Mouse (Mus musculus) embryonic facial prominence, embryonic 15.5 days (tissue): ENCODE results near the gene Cacna1c. TPM values are rescaled to one million over a fixed set of nuclear protein-coding genes. Genes with fewer than 3 reads are reported as not detected.

Source experiments
- ATAC-seq: fragments of 200-750 bp; cut with Nextera tagmentation; 2 replicates; pipeline ENCODE4 v1.8.0; 2017; ENCODE audit warnings: low read depth, moderate TSS enrichment; ENCODE audit not compliant: insufficient number of reproducible peaks, low FRiP score, low TSS enrichment
- H3K27ac ChIP-seq: fragments of 300-500 bp; sonication (generic); replicated peaks from 2 replicates; pipeline ENCODE4 v1.5.1; 2015; ENCODE audit warnings: mild to moderate bottlenecking, inconsistent platforms
- H3K27me3 ChIP-seq: fragments of 300-500 bp; sonication (generic); 2 replicates; pipeline ENCODE4 v1.6.1; 2015; ENCODE audit warnings: inconsistent platforms
- H3K36me3 ChIP-seq: fragments of 300-500 bp; sonication (generic); 2 replicates; pipeline ENCODE4 v1.6.1; 2015; ENCODE audit warnings: mild to moderate bottlenecking, inconsistent platforms
- H3K4me1 ChIP-seq: fragments of 300-500 bp; sonication (generic); 2 replicates; pipeline ENCODE4 v1.6.1; 2015; ENCODE audit warnings: inconsistent platforms
- H3K4me2 ChIP-seq: fragments of 300-500 bp; sonication (generic); replicated peaks from 2 replicates; pipeline ENCODE4 v1.6.1; 2015; ENCODE audit warnings: mild to moderate bottlenecking, inconsistent platforms
- H3K4me3 ChIP-seq: fragments of 300-500 bp; sonication (generic); replicated peaks from 2 replicates; pipeline ENCODE4 v1.5.1; 2015; ENCODE audit warnings: mild to moderate bottlenecking, inconsistent platforms
- H3K9ac ChIP-seq: fragments of 300-500 bp; sonication (generic); 2 replicates; pipeline ENCODE4 v1.6.1; 2015; ENCODE audit warnings: inconsistent platforms
- H3K9me3 ChIP-seq: fragments of 300-500 bp; sonication (generic); replicated peaks from 2 replicates; pipeline ENCODE4 v1.6.1; 2016; ENCODE audit warnings: inconsistent platforms
- WGBS: fragments of 180-500 bp; shearing (Covaris S2); methylation state at CpG from one replicate; pipeline ENCODE4 v1.1.7; 2015; 5-methylcytosine and 5-hydroxymethylcytosine counted together
- polyA plus RNA-seq: library from polyadenylated mRNA; unstranded; fragments of >200 nt; fragmentation: Nextera tagmentation; extraction: Ambion mirVana; gene quantifications from 2 replicates; pipeline ENCODE4 v1.2.1, GENCODE M21; 2015

Gene Cacna1c
- polyA plus RNA-seq, 1 experiment from 2014 or later: 5.0 TPM

- 88% methylated on average over 6 of the region's 6 CpGs for WGBS
- Histone ChIP-seq H3K36me3 (no peaks in the 10 kb centered on the region), H3K9me3 (no peaks in the 10 kb centered on the region), H3K4me2 (no peak overlapping the region), H3K4me1 (no peaks in the 10 kb centered on the region), H3K27ac (no peak overlapping the region), H3K9ac (no peak overlapping the region), H3K27me3 (no peaks in the 10 kb centered on the region), H3K4me3 (no peak overlapping the region)
- ATAC-seq: no peak
Observed at GRCm38 (mm10) chr6:118677306-118677705, 518.9 kb downstream of the Cacna1c start.

DNA sequence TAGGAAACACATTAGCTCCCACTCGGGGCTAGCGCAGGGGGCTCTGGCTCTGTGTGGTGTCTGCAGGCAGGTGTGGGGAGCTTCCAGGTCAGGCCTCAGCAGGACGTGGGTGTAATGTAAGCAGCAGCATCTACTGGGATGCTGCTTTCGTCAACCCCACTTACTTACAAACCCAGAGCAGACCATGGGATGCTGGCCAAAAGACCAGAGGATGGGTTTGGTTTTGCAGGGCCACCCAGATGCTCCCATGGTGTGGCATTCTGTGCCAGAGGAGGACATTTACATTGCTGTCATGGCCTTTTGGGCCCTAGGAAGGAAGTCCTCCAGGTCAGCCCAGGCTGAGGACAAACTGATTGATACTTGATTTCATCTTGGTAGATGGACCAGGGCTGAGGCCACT is 521.4 kb downstream of the Cacna1c start:
- ATAC-seq: no peak

GRCm38 (mm10) chr6:118673974-118674695 is 522.1 kb downstream of the Cacna1c start:
- Histone ChIP-seq H3K9ac (no peak overlapping the region), H3K4me2 (no peak overlapping the region), H3K27me3 (no peaks in the 10 kb centered on the region), H3K4me1 (no peaks in the 10 kb centered on the region), H3K27ac (no peak overlapping the region), H3K36me3 (peaks cover 10% of the 10 kb centered on the region; the same call in 1 of the 2 replicates), H3K9me3 (no peaks in the 10 kb centered on the region), H3K4me3 (no peak overlapping the region)
- WGBS: 78% methylated on average over 12 of the region's 12 CpGs
- no peak for ATAC-seq

More for the DNA sequence above, 521.4 kb downstream of the Cacna1c start:
- Histone ChIP-seq H3K36me3 (peaks cover 6% of the 10 kb centered on the region; the same call in 1 of the 2 replicates), H3K4me1 (no peaks in the 10 kb centered on the region), H3K9me3 (no peaks in the 10 kb centered on the region), H3K4me2 (no peak overlapping the region), H3K9ac (no peak overlapping the region), H3K27ac (no peak overlapping the region), H3K4me3 (no peak overlapping the region), H3K27me3 (no peaks in the 10 kb centered on the region)
- 81% methylated on average over 4 of the region's 4 CpGs for WGBS

DNA sequence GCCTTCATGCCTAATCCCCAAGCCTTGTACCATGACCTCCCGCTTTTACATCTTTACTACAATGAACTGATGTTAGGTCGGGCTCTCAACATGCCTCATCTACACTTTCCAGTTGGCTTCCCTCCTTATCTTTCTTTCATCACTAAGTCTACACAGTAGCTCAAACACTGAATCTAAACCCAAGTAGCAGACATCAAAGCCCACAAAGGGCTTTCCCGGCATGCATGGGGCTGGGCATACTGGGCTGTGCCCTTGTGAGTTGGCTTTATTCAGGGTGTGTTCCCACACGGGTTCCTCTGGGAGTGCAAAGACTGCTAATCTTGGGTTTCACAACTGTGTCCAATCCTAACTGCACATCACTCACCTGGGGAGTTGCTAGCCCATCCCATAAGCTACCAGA is 542.9 kb downstream of the Cacna1c start:
- no peaks in the 10 kb centered on the region for H3K4me1 ChIP-seq
- no peak for ATAC-seq
- H3K4me2 ChIP-seq: no peak overlapping the region
- H3K27me3 ChIP-seq: no peaks in the 10 kb centered on the region
- 85% methylated on average over 4 of the region's 4 CpGs for WGBS
- H3K9ac ChIP-seq: no peak overlapping the region
- H3K4me3 ChIP-seq: no peak overlapping the region
- H3K27ac ChIP-seq: no peak overlapping the region
- H3K9me3 ChIP-seq: no peaks in the 10 kb centered on the region
- peaks cover 15% of the 10 kb centered on the region for H3K36me3 ChIP-seq

GRCm38 (mm10) chr6:118649121-118649783 is 547.0 kb downstream of the Cacna1c start:
- no peaks in the 10 kb centered on the region for H3K4me1 ChIP-seq
- H3K36me3 ChIP-seq: peaks cover 15% of the 10 kb centered on the region
- no peaks in the 10 kb centered on the region for H3K27me3 ChIP-seq
- no peak overlapping the region for H3K4me2 ChIP-seq
- H3K4me3 ChIP-seq: no peak overlapping the region
- no peak overlapping the region for H3K9ac ChIP-seq
- ATAC-seq: no peak
- no peaks in the 10 kb centered on the region for H3K9me3 ChIP-seq
- WGBS: 82% methylated on average over 6 of the region's 6 CpGs
- H3K27ac ChIP-seq: no peak overlapping the region

- no peak overlapping the region for H3K27ac ChIP-seq
- 52% methylated on average over 14 of the region's 14 CpGs for WGBS
- H3K9me3 ChIP-seq: no peaks in the 10 kb centered on the region
- no peaks in the 10 kb centered on the region for H3K36me3 ChIP-seq
- no peak overlapping the region for H3K9ac ChIP-seq
- ATAC-seq: no peak; the same call in 1 of the 2 replicates
- H3K4me1 ChIP-seq: no peaks in the 10 kb centered on the region
- no peak overlapping the region for H3K4me3 ChIP-seq
- H3K4me2 ChIP-seq: no peak overlapping the region
- no peaks in the 10 kb centered on the region for H3K27me3 ChIP-seq
Observed at GRCm38 (mm10) chr6:118646265-118647061, 549.8 kb downstream of the Cacna1c start.

GRCm38 (mm10) chr6:118644866-118645265 is 551.4 kb downstream of the Cacna1c start:
- H3K27ac ChIP-seq: no peak overlapping the region
- 87% methylated on average over 12 of the region's 12 CpGs for WGBS
- H3K36me3 ChIP-seq: no peaks in the 10 kb centered on the region
- no peak overlapping the region for H3K4me3 ChIP-seq
- H3K9me3 ChIP-seq: no peaks in the 10 kb centered on the region
- H3K4me2 ChIP-seq: no peak overlapping the region
- no peaks in the 10 kb centered on the region for H3K27me3 ChIP-seq
- no peaks in the 10 kb centered on the region for H3K4me1 ChIP-seq
- no peak overlapping the region for H3K9ac ChIP-seq
- ATAC-seq: no peak

DNA sequence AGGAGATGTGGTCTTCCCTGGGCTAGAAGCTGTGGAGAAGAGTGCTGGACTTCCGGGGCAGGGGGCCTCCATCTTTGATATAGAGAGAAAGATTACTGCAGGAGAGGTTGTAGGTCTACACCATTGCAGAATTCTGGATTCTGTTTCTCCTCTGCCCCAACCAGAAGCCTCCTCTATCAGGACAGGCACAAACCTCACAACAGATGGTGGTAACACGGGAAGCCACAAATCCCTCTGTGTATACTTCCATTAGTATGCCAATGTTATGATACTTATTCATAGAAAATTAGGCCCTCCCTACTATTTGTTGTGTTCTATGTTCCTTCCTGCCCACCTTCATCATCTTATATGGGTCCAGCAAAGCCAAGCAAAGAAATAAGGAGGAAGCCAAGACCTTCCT is 552.7 kb downstream of the Cacna1c start:
- Histone ChIP-seq H3K9ac (no peak overlapping the region), H3K36me3 (no peaks in the 10 kb centered on the region), H3K4me1 (no peaks in the 10 kb centered on the region), H3K4me3 (no peak overlapping the region), H3K27me3 (no peaks in the 10 kb centered on the region), H3K4me2 (no peak overlapping the region), H3K27ac (no peak overlapping the region), H3K9me3 (no peaks in the 10 kb centered on the region)
- WGBS: 76% methylated on average over 2 of the region's 2 CpGs
- ATAC-seq: no peak

GRCm38 (mm10) chr6:118641671-118642325 is 554.4 kb downstream of the Cacna1c start:
- ATAC-seq: no peak
- no peaks in the 10 kb centered on the region for H3K27me3 ChIP-seq
- WGBS: 71% methylated on average over 6 of the region's 6 CpGs
- H3K4me2 ChIP-seq: no peak overlapping the region
- H3K27ac ChIP-seq: no peak overlapping the region
- H3K4me1 ChIP-seq: no peaks in the 10 kb centered on the region
- 0 out of 2 replicates have a peak, but pooled peaks cover 4% of the 10 kb centered on the region for H3K9me3 ChIP-seq
- H3K4me3 ChIP-seq: no peak overlapping the region
- H3K9ac ChIP-seq: no peak overlapping the region
- H3K36me3 ChIP-seq: peaks cover 5% of the 10 kb centered on the region

- Histone ChIP-seq H3K36me3 (peaks cover 11% of the 10 kb centered on the region), H3K4me3 (no peak overlapping the region), H3K27ac (no peak overlapping the region), H3K4me2 (no peak overlapping the region), H3K4me1 (no peaks in the 10 kb centered on the region), H3K9ac (no peak overlapping the region), H3K9me3 (0 out of 2 replicates have a peak, but pooled peaks cover 4% of the 10 kb centered on the region), H3K27me3 (no peaks in the 10 kb centered on the region)
- no peak for ATAC-seq
- WGBS: 45% methylated on average over 2 of the region's 2 CpGs
Observed at GRCm38 (mm10) chr6:118639816-118640215, 556.4 kb downstream of the Cacna1c start.

DNA sequence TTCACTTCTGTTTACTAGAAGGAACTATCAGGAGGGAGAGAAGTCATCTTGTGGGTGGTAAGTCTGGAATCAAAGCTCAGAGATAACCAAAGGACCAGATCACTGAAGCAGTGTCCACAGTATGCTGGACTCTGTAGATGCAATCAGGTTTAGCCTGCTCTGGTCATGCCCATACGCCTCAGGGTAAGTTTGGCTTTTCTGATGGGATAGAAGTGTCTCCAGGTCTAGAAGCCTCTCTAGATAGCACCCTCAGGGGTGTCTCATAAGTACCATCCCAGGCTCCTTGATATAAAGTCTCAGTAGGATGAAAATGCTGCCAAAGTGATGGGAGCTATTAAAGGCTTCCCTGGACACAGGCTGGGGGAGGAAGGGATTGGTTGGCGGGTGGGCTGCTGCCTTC is 557.3 kb downstream of the Cacna1c start:
- H3K4me1 ChIP-seq: no peaks in the 10 kb centered on the region
- ATAC-seq: no peak
- no peaks in the 10 kb centered on the region for H3K27me3 ChIP-seq
- H3K4me2 ChIP-seq: no peak overlapping the region
- no peak overlapping the region for H3K4me3 ChIP-seq
- H3K27ac ChIP-seq: no peak overlapping the region
- 95% methylated on average over 2 of the region's 2 CpGs for WGBS
- 0 out of 2 replicates have a peak, but pooled peaks cover 4% of the 10 kb centered on the region for H3K9me3 ChIP-seq
- no peak overlapping the region for H3K9ac ChIP-seq
- peaks cover 11% of the 10 kb centered on the region for H3K36me3 ChIP-seq
